Mouse (Mus musculus) embryonic facial prominence, embryonic 13.5 days (tissue): ENCODE data around the gene Rapgef6. TPM values are rescaled to one million over a fixed set of nuclear protein-coding genes. Genes with fewer than 3 reads are reported as not detected.

ENCODE experiments used
- ATAC-seq: fragments of 200-750 bp; cut with Nextera tagmentation; 2 replicates; pipeline ENCODE4 v1.8.0; 2017; ENCODE audit warnings: low read depth; ENCODE audit not compliant: insufficient number of reproducible peaks, insufficient read depth, low FRiP score, low TSS enrichment
- H3K27ac ChIP-seq: fragments of 300-500 bp; sonication (generic); 2 replicates; pipeline ENCODE4 v1.5.1; 2015; ENCODE audit warnings: moderate library complexity, mild to moderate bottlenecking, inconsistent platforms
- H3K27me3 ChIP-seq: fragments of 300-500 bp; sonication (generic); 2 replicates; pipeline ENCODE4 v1.6.1; 2015; ENCODE audit warnings: mild to moderate bottlenecking, inconsistent platforms
- H3K36me3 ChIP-seq: fragments of 300-500 bp; sonication (generic); 2 replicates; pipeline ENCODE4 v1.6.1; 2015; ENCODE audit warnings: mild to moderate bottlenecking, inconsistent platforms
- H3K4me1 ChIP-seq: fragments of 300-500 bp; sonication (generic); 2 replicates; pipeline ENCODE4 v1.6.1; 2015; ENCODE audit warnings: inconsistent platforms
- H3K4me2 ChIP-seq: fragments of 300-500 bp; sonication (generic); 2 replicates; pipeline ENCODE4 v1.6.1; 2015; ENCODE audit warnings: moderate library complexity, mild to moderate bottlenecking, inconsistent platforms
- H3K4me3 ChIP-seq: fragments of 300-500 bp; sonication (generic); 2 replicates; pipeline ENCODE4 v1.5.1; 2015; ENCODE audit warnings: mild to moderate bottlenecking, inconsistent platforms
- H3K9ac ChIP-seq: fragments of 300-500 bp; sonication (generic); 2 replicates; pipeline ENCODE4 v1.6.1; 2015; ENCODE audit warnings: mild to moderate bottlenecking, inconsistent platforms
- H3K9me3 ChIP-seq: fragments of 300-500 bp; sonication (generic); 2 replicates; pipeline ENCODE4 v1.6.1; 2016; ENCODE audit warnings: inconsistent platforms
- WGBS: fragments of 180-500 bp; shearing (Covaris S2); methylation state at CpG from one replicate; pipeline ENCODE4 v1.1.7; 2015; ENCODE audit warnings: mixed read lengths; 5-methylcytosine and 5-hydroxymethylcytosine counted together
- polyA plus RNA-seq: library from polyadenylated mRNA; unstranded; fragments of >200 nt; fragmentation: Nextera tagmentation; extraction: Ambion mirVana; gene quantifications from 2 replicates; pipeline ENCODE4 v1.2.1, GENCODE M21; 2015

Gene Rapgef6
- polyA plus RNA-seq, 1 experiment from 2014 or later, result 40.5 TPM

DNA sequence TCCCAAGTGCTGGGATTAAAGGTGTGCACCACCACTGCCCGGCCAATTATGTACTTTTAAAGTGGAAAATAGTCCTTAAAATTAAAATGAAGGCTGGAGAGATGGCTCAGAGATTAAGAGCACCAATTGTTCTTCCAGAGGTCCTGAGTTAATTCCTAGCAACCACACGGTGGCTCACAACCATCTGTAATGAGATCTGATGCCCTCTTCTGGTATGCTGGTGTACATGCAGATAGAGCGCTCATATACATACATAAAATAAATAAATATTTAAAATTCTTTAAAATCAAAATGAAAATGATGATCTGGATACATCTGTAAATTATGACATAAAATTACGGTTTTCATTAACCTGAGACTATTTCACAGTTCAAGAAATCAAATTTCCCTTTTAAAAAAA is 123.8 kb downstream of the Rapgef6 start:
- 92% methylated on average over 4 of the region's 4 CpGs for WGBS
- ATAC-seq, result no peak
- peaks cover 16% of the 10 kb centered on the region for H3K36me3 ChIP-seq
- H3K4me2 ChIP-seq, result no peak overlapping the region
- H3K9me3 ChIP-seq, result no peaks in the 10 kb centered on the region
- no peaks in the 10 kb centered on the region for H3K4me1 ChIP-seq
- H3K4me3 ChIP-seq, result no peak overlapping the region
- H3K9ac ChIP-seq, result no peak overlapping the region
- no peak overlapping the region for H3K27ac ChIP-seq
- H3K27me3 ChIP-seq, result no peaks in the 10 kb centered on the region

DNA sequence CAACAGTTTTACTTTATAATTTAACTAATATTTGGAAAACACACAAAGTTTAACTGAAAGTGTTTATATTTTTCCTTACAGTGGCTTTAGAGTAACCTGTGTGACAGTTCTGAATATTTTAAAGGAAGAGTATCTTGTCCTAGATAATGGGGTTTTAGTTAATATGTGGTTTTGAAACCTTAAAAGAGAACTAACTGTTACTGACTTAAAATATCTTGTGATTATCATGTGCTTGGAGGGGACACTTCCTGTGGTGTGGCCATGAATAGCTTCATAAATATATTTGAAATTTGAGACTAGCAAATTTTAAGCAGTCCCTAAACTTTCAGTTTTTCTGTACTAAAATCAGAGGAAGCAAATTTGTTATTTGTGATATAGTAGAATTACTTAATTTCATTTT is 125.9 kb downstream of the Rapgef6 start:
- H3K4me1 ChIP-seq, result no peaks in the 10 kb centered on the region
- no peaks in the 10 kb centered on the region for H3K9me3 ChIP-seq
- peaks cover 5% of the 10 kb centered on the region; the same call in 1 of the 2 replicates for H3K36me3 ChIP-seq
- H3K27ac ChIP-seq, result no peak overlapping the region
- ATAC-seq, result no peak
- H3K9ac ChIP-seq, result no peak overlapping the region
- H3K4me3 ChIP-seq, result no peak overlapping the region
- H3K4me2 ChIP-seq, result no peak overlapping the region
- no peaks in the 10 kb centered on the region for H3K27me3 ChIP-seq

DNA sequence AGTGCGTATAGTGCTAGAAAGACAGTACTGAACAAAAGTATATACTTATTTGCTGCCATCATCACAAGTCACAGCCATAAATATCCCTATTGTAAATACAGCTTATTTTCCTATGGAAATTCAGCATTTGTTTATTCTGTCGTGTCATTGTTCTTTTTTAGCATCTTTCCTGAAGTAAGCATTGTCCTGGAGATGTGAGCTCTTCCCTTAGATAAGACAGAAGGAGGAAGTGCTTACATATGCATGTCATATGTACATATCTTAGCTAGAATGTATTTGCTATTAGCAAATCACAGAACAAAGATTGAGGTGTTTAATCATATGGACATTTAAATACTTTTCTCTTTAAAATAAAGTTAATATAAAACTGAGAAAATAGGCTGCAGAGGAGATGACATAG is 132.8 kb downstream of the Rapgef6 start:
- Histone ChIP-seq H3K36me3 (peaks cover 18% of the 10 kb centered on the region), H3K27ac (no peak overlapping the region), H3K27me3 (no peaks in the 10 kb centered on the region), H3K4me3 (no peak overlapping the region), H3K9ac (no peak overlapping the region), H3K4me1 (no peaks in the 10 kb centered on the region), H3K4me2 (no peak overlapping the region), H3K9me3 (no peaks in the 10 kb centered on the region)
- WGBS, result 90% methylated on average over 2 of the region's 2 CpGs
- no peak for ATAC-seq

DNA sequence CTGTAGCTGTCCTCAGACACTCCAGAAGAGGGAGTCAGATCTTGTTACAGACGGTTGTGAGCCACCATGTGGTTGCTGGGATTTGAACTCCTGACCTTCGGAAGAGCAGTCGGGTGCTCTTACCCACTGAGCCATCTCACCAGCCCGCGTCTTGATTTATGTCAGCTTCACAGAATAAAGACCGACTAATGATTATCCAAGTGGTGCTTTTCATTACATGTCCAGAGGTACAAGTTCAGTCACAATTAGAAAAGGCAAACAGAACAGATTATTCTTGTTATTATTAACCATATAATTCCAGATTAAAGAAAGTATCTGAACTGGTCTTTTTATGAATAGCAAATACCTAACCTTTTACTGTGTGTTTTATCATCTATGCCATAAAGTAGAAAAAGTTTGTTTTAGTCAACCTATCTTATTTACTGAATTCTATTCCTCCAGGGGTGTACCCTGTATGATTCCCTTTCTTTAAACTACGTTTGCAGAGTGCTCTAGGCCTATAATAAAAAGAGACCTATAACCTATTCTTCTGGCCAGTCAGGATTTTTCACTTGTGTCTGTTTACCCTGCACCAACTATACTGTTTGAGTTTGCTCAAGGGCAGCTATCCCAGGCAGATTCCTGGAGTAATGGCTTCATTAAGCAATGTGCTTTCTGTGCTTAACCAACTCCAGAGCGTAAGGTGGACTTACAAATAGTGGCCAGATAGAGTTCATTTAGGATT is 151.1 kb downstream of the Rapgef6 start:
- WGBS, result 78% methylated on average over 8 of the region's 8 CpGs
- H3K4me1 ChIP-seq, result no peaks in the 10 kb centered on the region
- no peak for ATAC-seq

DNA sequence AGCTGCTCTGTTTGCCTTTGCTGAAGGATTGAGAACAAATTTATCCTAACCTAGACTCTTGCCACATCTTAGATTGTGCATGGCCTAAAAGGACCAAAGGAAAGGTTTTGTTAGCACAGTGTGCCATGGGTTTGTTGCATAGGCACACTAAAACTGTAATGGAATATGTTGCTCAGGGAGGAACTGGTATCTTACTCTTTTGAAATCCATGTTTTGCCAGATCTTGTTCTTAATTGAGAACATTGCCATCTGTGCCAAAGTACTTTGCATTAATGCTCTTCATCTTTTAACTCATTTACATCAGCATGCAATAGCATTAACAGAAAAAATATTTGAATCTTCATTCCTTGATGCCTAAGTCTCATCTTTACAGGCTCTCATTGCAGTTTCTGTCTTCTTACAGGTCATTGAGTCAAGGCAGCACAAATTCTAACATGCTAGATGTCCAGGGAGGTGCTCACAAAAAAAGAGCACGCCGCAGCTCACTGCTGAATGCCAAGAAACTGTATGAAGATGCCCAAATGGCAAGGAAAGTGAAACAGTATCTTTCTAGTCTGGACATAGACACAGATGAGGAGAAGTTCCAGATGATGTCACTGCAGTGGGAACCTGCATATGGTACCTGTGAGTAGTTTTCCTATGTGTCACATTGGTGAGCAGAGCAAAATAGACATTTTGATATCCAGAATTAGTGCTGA is 153.3 kb downstream of the Rapgef6 start:
- Histone ChIP-seq H3K4me2 (no peak overlapping the region), H3K36me3 (peaks cover 33% of the 10 kb centered on the region), H3K27ac (no peak overlapping the region), H3K9me3 (no peaks in the 10 kb centered on the region), H3K4me3 (no peak overlapping the region), H3K4me1 (no peaks in the 10 kb centered on the region), H3K9ac (no peak overlapping the region), H3K27me3 (no peaks in the 10 kb centered on the region)
- no peak for ATAC-seq
- WGBS, result 96% methylated on average over 2 of the region's 2 CpGs

More for the DNA sequence above, 151.1 kb downstream of the Rapgef6 start:
- no peak overlapping the region for H3K4me2 ChIP-seq
- H3K27me3 ChIP-seq, result no peaks in the 10 kb centered on the region
- H3K36me3 ChIP-seq, result peaks cover 14% of the 10 kb centered on the region
- H3K9ac ChIP-seq, result no peak overlapping the region
- H3K9me3 ChIP-seq, result no peaks in the 10 kb centered on the region
- H3K4me3 ChIP-seq, result no peak overlapping the region
- no peak overlapping the region for H3K27ac ChIP-seq

DNA sequence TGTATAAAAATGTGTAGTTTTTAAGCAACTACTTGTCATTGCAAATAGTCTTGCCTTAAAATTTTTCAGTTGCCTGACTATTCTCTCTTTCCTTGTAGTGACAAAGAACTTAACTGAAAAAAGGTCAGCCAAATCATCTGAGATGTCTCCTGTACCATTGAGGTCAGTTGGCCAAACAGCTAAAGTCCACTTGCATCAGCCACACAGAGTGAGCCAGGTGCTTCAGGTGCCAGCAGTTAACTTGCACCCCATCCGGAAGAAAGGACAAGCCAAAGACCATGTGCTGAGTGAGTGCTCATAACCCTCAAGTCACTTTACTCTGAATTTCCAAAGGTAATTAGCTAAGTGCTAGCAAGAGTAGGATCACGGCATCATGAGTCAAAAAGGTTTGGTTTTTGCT is 156.5 kb downstream of the Rapgef6 start:
- no peak overlapping the region for H3K27ac ChIP-seq
- no peaks in the 10 kb centered on the region for H3K9me3 ChIP-seq
- H3K9ac ChIP-seq, result no peak overlapping the region
- no peak for ATAC-seq
- H3K4me3 ChIP-seq, result no peak overlapping the region
- no peaks in the 10 kb centered on the region for H3K27me3 ChIP-seq
- no peak overlapping the region for H3K4me2 ChIP-seq
- H3K36me3 ChIP-seq, result peaks cover 49% of the 10 kb centered on the region
- no peaks in the 10 kb centered on the region for H3K4me1 ChIP-seq
- 95% methylated on average over 2 of the region's 2 CpGs for WGBS

DNA sequence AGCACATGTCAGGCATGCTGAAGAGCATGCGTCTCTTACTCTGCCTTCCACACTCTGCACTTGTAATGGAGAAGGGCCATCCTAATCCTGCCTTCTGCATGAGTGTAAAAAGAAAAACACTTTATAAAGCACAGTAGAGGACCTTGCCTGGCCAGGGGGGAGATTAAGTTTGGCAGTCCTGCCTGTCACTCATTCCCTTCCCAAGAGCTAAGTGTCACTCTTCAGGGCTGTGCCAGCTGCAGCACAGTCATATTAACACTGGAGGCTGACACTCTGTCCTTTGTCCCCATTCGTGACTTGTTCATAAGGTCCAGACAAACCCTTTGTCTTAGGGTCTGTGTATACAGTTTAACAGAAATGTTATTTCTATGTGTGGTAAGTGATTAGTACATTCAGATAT is 162.2 kb downstream of the Rapgef6 start:
- H3K36me3 ChIP-seq, result peaks cover 43% of the 10 kb centered on the region
- H3K4me2 ChIP-seq, result no peak overlapping the region
- H3K4me1 ChIP-seq, result peaks cover 11% of the 10 kb centered on the region
- no peaks in the 10 kb centered on the region for H3K9me3 ChIP-seq
- WGBS, result 88% methylated on average over 2 of the region's 2 CpGs
- no peak overlapping the region for H3K9ac ChIP-seq
- no peaks in the 10 kb centered on the region for H3K27me3 ChIP-seq
- no peak overlapping the region for H3K27ac ChIP-seq
- ATAC-seq, result no peak
- no peak overlapping the region for H3K4me3 ChIP-seq

DNA sequence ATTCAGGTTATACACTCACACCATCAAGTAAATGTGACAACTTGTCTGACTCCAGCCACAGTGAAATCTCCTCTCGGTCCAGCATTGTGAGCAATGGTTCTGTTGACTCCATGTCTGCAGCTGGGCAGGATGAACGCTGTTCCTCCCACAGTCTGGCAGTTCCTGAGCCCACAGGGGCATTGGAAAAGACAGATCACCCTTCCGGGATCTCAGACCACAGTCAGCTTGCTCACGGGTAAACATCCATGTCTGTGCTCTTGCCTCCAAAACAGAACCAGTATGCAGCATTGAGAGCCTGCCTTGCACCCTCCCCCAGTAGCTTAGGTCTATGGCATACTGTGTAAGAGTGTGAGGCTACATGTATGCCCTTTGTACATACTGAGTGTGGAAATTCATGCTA is 167.5 kb downstream of the Rapgef6 start:
- Histone ChIP-seq H3K27me3 (no peaks in the 10 kb centered on the region), H3K9ac (no peak overlapping the region), H3K4me1 (peaks cover 11% of the 10 kb centered on the region), H3K9me3 (no peaks in the 10 kb centered on the region), H3K27ac (no peak overlapping the region), H3K4me2 (no peak overlapping the region), H3K36me3 (peaks cover 40% of the 10 kb centered on the region), H3K4me3 (no peak overlapping the region)
- ATAC-seq, result no peak
- 86% methylated on average over 4 of the region's 4 CpGs for WGBS

DNA sequence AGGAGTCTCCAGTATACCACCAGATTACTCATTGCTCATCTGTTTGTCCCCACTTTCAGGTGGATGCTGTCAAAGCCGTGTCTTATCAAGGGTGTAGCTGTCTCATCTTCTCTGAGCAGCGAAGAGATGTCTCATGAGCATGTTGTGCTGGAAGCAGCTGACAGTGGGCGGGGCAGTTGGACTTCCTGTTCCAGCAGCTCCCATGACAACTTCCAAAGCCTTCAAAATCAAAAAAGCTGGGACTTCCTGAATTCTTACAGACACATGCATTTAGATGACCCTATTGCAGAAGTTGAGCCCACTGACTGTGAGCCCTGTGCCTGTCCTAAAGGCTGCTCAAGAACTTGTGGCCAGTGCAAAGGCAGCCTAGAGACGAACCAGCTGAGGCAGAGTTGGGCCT is 168.5 kb downstream of the Rapgef6 start:
- WGBS, result 81% methylated on average over 4 of the region's 4 CpGs
- H3K36me3 ChIP-seq, result peaks cover 41% of the 10 kb centered on the region

DNA sequence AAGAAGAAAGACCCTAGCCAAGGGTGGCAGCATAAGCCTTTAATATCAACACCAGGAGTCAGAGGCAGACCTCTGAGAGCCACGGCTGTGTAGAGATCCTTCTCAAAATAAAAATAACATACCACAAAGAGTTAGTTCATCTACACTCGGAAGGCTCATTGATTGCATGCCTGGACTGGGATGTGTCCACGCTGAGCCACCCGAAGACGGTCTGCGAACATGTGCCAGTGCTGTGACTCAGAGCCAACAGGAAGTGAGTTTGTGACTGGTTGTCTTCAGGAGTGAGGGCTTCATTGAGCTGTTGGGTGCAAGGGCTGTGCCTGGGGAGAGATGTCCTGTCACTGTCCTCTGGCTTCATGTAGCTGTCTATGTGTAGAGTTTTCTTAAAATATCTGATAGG is 171.0 kb downstream of the Rapgef6 start:
- 86% methylated on average over 6 of the region's 6 CpGs for WGBS
- no peak for ATAC-seq
- peaks cover 51% of the 10 kb centered on the region for H3K36me3 ChIP-seq

More for the DNA sequence above, 168.5 kb downstream of the Rapgef6 start:
- Histone ChIP-seq H3K27me3 (no peaks in the 10 kb centered on the region), H3K9ac (no peak overlapping the region), H3K9me3 (no peaks in the 10 kb centered on the region), H3K27ac (no peak overlapping the region), H3K4me2 (no peak overlapping the region), H3K4me1 (peaks cover 11% of the 10 kb centered on the region), H3K4me3 (no peak overlapping the region)
- no peak for ATAC-seq

DNA sequence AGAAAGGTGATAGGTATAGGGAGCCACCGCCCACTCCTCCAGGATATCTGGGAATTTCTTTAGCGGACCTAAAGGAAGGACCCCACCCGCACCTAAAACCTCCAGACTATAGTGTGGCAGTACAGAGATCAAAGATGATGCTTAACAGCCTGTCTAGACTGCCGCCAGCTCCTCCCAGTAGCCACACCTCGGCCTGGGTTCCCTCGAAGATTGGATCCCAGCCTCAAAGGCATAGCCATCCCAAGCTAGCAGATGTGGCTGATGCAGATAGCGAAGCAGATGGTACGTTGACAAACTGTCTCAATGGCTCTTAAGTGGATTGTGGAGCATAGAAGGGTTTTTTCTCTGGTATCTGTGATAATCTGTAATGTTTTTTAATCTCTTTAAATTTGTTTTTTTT is 171.6 kb downstream of the Rapgef6 start:
- ATAC-seq, result no peak
- H3K36me3 ChIP-seq, result peaks cover 51% of the 10 kb centered on the region
- H3K4me1 ChIP-seq, result no peaks in the 10 kb centered on the region
- no peak overlapping the region for H3K9ac ChIP-seq
- no peaks in the 10 kb centered on the region for H3K9me3 ChIP-seq
- H3K27ac ChIP-seq, result no peak overlapping the region
- no peak overlapping the region for H3K4me3 ChIP-seq
- no peaks in the 10 kb centered on the region for H3K27me3 ChIP-seq
- H3K4me2 ChIP-seq, result no peak overlapping the region
- WGBS, result 87% methylated on average over 8 of the region's 8 CpGs

More for the DNA sequence above, 171.0 kb downstream of the Rapgef6 start:
- no peak overlapping the region for H3K4me3 ChIP-seq
- no peak overlapping the region for H3K27ac ChIP-seq
- H3K4me2 ChIP-seq, result no peak overlapping the region
- H3K4me1 ChIP-seq, result peaks cover 4% of the 10 kb centered on the region
- H3K9me3 ChIP-seq, result no peaks in the 10 kb centered on the region
- H3K27me3 ChIP-seq, result no peaks in the 10 kb centered on the region
- no peak overlapping the region for H3K9ac ChIP-seq

DNA sequence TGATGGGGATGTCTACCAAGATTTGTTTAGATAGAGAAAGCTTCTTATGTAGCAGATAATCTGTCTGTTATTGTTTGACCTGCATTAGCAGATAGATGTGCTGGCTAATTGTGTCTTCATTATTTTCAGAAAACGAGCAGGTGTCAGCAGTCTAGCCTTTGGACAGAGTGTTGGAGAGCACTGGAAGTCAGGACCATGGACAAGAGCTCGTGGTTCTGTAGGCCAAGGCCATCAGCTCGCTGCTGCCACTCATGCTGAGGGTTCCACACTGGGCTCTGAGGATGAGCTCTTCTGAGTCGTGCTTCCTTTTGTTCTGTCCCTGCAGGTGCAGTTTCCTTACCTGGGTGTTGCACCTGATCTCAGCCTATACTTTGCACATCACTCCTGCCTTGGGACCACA is 173.3 kb downstream of the Rapgef6 start:
- H3K36me3 ChIP-seq, result peaks cover 48% of the 10 kb centered on the region
- 68% methylated on average over 4 of the region's 4 CpGs for WGBS

More for the DNA sequence above, 173.3 kb downstream of the Rapgef6 start:
- H3K4me1 ChIP-seq, result no peaks in the 10 kb centered on the region
- no peak overlapping the region for H3K9ac ChIP-seq
- no peak for ATAC-seq
- H3K4me3 ChIP-seq, result no peak overlapping the region
- H3K9me3 ChIP-seq, result no peaks in the 10 kb centered on the region
- no peak overlapping the region for H3K4me2 ChIP-seq
- no peaks in the 10 kb centered on the region for H3K27me3 ChIP-seq
- H3K27ac ChIP-seq, result no peak overlapping the region
